ENCODE assay signal across 17 mouse cellular contexts in the genomic region with DNA sequence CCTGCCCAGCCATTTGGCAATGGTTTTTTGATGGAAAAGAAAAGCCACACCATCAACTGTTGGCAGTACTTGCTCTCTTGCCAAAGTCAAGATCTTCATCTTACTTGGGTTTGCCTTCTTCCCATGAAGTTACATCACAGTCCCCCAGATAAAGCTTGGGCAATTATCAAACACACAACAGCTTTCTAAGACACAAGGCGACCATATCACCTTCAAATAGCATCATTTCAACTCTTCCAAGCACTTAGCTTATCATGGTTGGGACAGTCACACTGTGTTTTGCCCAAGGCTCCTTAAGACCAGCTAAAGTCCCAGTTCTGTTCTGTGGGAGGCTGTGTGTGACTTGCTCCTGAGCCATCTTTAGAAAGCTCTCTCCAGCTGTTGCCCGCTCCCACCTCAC.
"Had no signal": no experiment of that assay in that cellular context is flagged by ENCODE, and none has a peak within 500 bp of the region (broad histone marks: within the 10 kb centered on the region; RNA-seq: fewer than 3 reads in every experiment).

No protein-coding gene starts in this region.

- H3K4me2 ChIP-seq: intestine, embryonic 15.5 days; lung, embryonic 14.5 days; midbrain, embryonic 11.5 days; neural tube, embryonic 13.5 days had no signal

- ATAC-seq: lung, postnatal 0 days had no signal

- H3K9me3 ChIP-seq: intestine, embryonic 15.5 days; neural tube, embryonic 13.5 days had no signal

- H3K4me3 ChIP-seq: intestine, embryonic 15.5 days; layer of hippocampus, adult 2 months; megakaryocyte, embryonic 14.5 days; neural tube, embryonic 13.5 days had no signal

- H3K36me3 ChIP-seq: intestine, embryonic 15.5 days; neural tube, embryonic 13.5 days had no signal

- DNase-seq: kidney, adult 2 months; kidney, postnatal 25 days; layer of hippocampus, adult 9-11 months; lung, embryonic 14.5 days; midbrain, embryonic 14.5 days; retina, postnatal 1 day; thymus, adult 2 months; thymus, postnatal 25 days had no signal

- H3K27me3 ChIP-seq: intestine, embryonic 15.5 days had no signal

- H3K27ac ChIP-seq: intestine, embryonic 15.5 days; kidney, postnatal 0 days; layer of hippocampus, adult 2 months; liver, embryonic 14.5 days; neural tube, embryonic 13.5 days; stomach, postnatal 0 days had no signal

- H3K9ac ChIP-seq: intestine, embryonic 15.5 days; liver, embryonic 14.5 days; lung, embryonic 14.5 days; neural tube, embryonic 13.5 days had no signal

- H3K4me1 ChIP-seq: intestine, embryonic 15.5 days; neural tube, embryonic 13.5 days had no signal
